Mouse (Mus musculus) 3T3-L1 (cell line): ENCODE data around the gene Churc1.

Experiments
- DNase-seq: peaks from one replicate; pipeline ENCODE4 v3.0.0-alpha.2; 2015; ENCODE audit warnings: low read depth, low spot score

Gene Churc1

GRCm38 (mm10) chr12:76795350-76795749 is 30.0 kb downstream of the Churc1 start, which contains the start of gene Gpx2:
Gene Gpx2, minus strand, starts transcription at chr12:76795554.
- DNase-seq, result no peak

- DNase-seq, result no peak
Measured at GRCm38 (mm10) chr12:76796938-76797539, 31.7 kb downstream of the Churc1 start.

GRCm38 (mm10) chr12:76798008-76798720 is 32.8 kb downstream of the Churc1 start:
- no peak for DNase-seq

GRCm38 (mm10) chr12:76803028-76803427 is 37.7 kb downstream of the Churc1 start:
- no peak for DNase-seq

GRCm38 (mm10) chr12:76803700-76804252 is 38.4 kb downstream of the Churc1 start:
- DNase-seq, result peak; percentile 75

GRCm38 (mm10) chr12:76805056-76805811 is 39.9 kb downstream of the Churc1 start:
- peak; percentile 42 for DNase-seq

GRCm38 (mm10) chr12:76807796-76808195 is 42.5 kb downstream of the Churc1 start:
- no peak for DNase-seq

GRCm38 (mm10) chr12:76810491-76810890 is 45.2 kb downstream of the Churc1 start:
- DNase-seq, result no peak

- no peak for DNase-seq
Measured at GRCm38 (mm10) chr12:76811006-76811405, 45.7 kb downstream of the Churc1 start.

GRCm38 (mm10) chr12:76813543-76813942 is 48.2 kb downstream of the Churc1 start:
- DNase-seq, result no peak

GRCm38 (mm10) chr12:76814120-76814519 is 48.8 kb downstream of the Churc1 start:
- no peak for DNase-seq

- DNase-seq, result no peak
Measured at GRCm38 (mm10) chr12:76816720-76817119, 51.4 kb downstream of the Churc1 start.

GRCm38 (mm10) chr12:76817176-76817575 is 51.8 kb downstream of the Churc1 start:
- no peak for DNase-seq

- no peak for DNase-seq
Measured at GRCm38 (mm10) chr12:76818120-76818519, 52.8 kb downstream of the Churc1 start.

GRCm38 (mm10) chr12:76818908-76819307 is 53.6 kb downstream of the Churc1 start:
- DNase-seq, result no peak

GRCm38 (mm10) chr12:76819816-76820215 is 54.5 kb downstream of the Churc1 start:
- DNase-seq, result no peak

GRCm38 (mm10) chr12:76820615-76821014 is 55.3 kb downstream of the Churc1 start:
- no peak for DNase-seq

GRCm38 (mm10) chr12:76822002-76822650 is 56.8 kb downstream of the Churc1 start:
- DNase-seq, result no peak

- DNase-seq, result no peak
Measured at GRCm38 (mm10) chr12:76822651-76823041, 57.3 kb downstream of the Churc1 start, which contains the start of gene Rab15. Gene Rab15, minus strand, starts transcription at chr12:76822908.

- no peak for DNase-seq
Measured at GRCm38 (mm10) chr12:76825283-76825682, 59.9 kb downstream of the Churc1 start.

GRCm38 (mm10) chr12:76832704-76833103 is 67.4 kb downstream of the Churc1 start:
- DNase-seq, result peak; percentile 67
